Mouse (Mus musculus) spleen, postnatal 36 days (tissue): Measurements from ENCODE around the gene Il11ra1.

ENCODE experiments used
- DNase-seq, 2 experiments: peaks; one replicate each; pipeline ENCODE4 v3.0.0; 2022; ENCODE audit warnings: low spot score in 2 of 2, mixed read lengths in 1 of 2

The Il11ra1 gene

DNA sequence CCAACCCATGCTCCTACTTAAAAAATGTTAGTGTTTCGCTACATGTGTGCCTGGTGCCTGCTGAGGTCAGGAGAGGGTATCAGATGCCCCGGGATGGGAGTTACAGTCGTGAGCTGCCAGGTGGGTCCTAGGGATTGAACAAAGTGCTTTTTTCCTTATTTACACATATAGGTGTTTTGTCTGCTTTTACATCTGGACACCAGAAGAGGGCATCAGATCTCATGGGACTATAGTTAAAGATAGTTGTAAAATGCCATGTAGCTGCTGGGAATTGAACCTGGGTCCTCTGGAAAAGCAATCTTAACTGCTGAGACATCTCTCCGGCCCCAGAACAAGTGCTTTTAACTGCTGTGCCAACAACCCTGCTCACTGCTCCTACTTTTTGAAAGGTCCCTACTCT is 10.4 kb downstream of the Il11ra1 start:
- DNase-seq, result no peak

DNA sequence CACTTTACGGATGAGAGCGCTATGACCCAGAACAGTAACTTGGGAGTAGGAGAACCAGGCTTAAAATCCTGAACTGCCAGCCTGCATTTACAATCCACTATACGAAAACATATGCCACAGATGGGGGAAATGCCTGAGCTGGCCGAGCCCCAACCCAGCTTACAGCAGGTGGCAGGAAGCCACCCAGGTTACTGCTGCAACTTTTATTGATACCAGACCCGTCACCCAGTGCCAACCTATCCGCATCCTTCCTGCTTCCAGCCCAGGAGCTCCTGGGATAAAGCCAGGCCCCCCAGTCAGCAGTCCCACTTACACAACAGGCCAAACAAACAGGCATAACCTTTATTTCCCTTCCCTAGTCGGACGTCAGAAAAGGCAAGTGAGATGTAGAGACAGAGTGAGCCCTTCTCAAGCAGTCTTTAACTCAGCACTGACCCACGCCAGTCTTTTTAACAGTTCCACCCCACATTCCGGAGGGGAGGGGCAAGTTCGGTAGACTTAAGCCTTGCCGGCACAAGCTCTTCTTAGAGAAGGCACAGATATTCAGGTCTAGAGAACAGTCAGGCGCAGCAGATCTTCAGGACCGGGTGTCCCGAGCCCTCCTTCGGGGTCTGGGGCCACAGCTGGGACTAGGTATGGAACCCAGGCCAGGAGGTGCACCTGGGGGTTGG is 12.1 kb downstream of the Il11ra1 start:
- no peak for DNase-seq

DNA sequence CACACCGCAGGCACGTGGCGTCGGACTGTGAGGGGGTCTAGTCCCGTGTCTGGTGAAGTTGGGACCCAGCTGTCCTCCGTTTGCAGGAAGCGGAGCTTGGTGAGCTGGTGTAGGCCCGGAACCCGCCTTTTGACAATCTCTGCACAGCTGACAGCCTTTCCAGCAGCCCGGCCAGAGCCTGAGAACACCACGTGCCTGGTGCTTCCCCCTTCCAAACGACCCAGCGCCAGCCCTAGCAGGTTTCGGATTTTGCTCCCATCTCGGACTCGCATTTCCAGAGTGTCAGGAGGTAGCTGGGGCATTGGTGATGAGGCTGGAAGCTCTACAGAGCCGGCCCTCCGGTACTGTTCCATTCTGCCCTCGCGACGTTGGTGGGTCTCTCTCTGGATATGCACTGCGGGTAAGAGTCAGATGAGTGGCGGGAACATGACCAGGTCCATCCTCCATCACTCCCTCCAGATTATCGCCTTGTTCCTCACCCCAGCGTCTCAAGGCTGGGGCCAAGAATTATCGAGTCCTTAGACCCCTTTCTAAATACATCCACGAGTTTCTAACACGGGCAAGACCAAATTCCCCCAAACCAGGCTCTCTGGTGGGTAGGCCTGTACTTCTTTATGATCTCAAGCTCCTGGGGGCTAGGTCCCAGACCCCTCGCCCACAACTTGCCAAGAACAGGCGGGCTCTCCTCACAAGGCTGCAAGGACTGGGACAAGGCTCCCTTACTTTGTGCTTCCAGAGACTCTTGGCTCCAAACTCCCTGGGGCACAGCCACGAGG is 12.8 kb downstream of the Il11ra1 start:
- no peak for DNase-seq

DNA sequence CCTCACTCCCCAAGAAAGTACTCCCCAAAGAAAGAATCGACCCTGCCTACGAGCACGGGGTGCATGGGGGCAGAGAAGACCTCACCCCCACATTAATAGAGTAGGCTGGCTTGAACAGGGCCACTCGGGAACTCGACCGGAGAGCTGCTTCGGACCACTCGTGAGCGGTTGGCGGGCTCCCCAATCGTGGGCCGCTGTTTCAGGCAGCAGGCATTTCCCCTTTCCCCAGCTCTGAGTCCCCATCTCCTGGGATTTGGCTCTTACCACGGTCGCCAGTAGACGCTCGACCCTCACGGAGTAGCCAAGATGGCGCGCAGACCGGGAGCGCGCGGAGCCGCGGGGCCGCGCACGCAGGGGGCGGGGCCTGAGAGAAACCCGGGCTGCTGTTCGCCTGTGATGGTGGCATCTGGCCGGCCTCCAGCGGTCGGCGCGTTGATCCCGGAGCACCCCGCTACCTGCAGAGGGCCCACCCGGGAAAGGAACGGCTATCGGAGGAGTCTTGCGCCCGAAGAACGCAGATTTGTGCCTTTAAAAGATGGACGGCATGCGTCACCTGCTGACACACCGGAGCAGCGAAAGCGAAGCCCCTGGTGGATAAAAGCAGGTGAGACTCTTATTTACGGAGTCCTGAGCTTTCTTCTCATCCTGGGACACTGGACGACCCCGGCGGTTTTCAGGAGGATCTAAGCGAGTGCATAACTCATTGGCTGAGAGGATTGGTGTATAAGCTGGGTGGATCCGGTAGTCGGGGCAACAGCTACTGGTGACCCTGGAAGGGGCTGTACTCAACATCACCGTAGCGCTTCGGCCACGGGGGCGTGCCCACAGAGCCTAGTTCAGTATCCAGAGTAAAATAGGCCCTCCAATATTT is 13.6 kb downstream of the Il11ra1 start, which contains the start of gene Rpp25l:
Rpp25l (minus strand) TSS at position 338 of the 871 bp plus-strand sequence.
- DNase-seq, result peak; percentile 77 to 81

DNA sequence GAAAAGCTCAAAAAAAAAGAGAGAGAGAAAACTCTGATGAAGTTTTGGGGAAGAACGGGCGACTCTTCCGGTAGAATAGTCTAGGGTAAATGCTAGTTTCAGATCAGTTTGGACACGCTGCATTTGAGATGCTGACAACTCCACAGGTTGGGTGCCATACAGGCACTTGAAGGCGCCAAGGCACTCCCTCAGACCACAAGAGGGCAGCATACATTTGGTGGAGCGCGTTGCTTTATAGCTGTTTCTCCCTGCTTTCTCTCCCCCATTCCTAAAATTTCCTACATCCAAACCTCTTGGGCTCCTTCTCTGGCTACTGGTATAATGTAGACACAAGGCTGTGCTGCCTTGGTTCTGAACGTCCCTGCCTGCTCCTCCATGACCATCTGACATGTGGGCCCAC is 14.5 kb downstream of the Il11ra1 start:
- peak; percentile 60 to 71 for DNase-seq

DNA sequence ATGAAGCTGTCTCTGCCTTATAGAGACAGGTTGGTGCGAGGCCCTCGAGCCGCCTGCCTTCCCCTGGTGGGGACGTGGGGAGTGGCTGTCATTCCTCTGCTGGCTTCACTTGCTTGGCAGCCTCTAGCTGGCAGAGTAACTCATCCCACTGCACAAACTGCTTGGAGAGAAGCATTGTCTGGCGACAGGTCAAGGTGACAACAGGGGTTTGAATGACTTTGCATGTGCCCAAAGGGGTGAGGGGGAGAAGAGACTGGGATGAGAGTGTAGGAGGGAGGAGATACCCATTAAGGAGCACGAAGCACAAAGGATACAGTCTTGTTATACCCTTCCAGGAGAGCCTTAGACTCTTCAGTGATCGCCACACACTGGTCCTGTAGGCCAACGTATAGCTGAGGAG is 15.3 kb downstream of the Il11ra1 start:
- DNase-seq, result no peak

DNA sequence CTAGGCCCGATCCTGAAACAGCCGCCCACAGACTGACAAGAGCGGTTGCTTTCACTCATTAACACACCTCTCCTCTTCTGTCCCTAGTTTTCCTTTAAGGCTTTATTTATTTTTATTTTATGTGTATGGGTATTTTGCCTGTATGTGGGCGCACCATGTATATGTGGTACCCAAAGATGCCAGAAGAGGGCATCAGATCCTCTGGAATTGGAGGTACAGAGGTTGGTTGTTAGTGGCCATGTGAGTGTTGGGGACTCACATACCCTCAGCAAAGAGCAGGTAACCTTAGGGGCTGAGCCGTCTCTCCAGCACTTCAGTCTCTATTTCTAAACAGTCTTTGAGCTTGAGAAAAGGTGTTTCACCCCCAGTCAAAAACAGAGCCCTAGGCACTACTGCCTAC is 15.8 kb downstream of the Il11ra1 start:
- no peak for DNase-seq

DNA sequence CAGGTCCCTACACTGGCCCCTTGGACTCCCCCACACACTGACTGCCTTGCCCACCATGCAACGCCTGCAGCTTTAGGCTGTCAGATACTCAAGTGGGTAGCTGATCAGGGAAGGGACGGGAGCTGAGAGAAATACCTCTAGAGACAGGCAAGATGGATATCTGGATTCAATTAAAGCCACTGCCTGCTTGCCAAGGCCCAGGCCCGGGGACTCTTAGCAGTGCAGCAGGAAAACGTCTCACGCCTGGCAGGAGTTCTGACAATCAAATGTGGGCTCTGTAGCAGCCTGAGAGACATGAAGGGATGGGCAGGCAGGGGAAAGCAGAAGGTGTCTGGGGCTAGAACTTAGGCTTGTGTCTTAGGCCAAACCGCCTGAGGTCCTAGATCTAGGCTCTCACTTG is 17.0 kb downstream of the Il11ra1 start:
- DNase-seq, result no peak

DNA sequence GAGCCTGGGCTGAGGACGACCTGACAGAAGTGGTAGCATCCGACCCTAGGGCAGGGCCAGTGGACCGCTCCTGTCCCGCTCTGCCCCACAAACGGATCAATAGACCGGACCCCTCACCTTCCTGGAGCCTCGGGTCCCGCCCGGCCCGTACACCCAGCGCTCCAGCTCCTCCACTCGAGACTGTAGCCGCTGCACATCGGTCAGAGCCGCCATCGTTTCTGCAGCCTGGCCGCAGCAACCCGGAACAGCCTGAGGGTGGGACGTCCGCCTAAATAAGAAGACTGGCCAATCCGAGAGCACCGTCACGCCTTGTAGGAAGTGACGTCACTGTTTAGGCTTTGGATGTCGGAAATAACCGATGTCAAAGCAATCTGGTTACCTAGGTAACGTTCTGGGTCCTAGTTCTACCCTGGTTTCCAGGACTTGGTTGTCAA is 23.1 kb downstream of the Il11ra1 start, which contains the start of gene Dctn3:
Dctn3 (minus strand) TSS at position 253 of the 434 bp plus-strand sequence.
- peak; percentile 88 to 91 for DNase-seq

DNA sequence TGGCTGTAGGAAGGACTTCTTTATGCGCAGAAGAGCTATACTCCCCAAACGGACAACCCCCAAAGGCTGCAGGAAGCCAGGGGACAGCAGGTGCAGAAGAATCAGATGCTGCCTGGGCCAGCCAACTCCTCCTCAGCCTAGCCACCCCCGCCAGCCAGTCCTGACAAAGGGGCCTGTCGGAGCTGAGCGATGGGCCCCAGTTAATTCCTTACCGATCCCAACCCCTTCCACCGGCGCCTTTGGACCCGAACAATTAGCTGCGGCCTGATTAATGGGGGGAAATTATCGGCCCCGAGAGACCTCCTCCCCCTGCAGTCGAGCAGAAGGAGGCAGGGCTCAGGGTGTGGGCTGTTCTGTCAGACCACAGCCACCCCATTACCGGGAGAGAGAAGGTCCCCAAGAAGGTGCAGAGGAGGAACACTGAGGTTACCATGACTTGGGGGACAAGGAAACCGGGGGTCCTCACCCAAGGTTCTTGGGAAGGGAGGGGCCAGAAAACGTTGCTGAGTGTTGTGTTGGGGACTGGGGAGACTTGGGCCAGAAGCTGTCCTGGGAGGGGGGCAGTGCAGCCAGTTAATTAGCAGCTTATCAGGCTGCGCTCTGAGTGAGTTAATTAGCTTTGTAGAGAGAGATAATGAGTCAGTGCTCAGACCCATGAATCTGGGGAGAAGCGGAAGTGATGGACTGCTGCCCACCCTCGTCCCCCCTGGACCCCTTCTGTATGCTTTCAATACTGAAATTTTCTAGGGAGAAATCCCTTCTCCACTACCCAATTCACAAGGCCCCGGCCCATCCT is 27.2 kb downstream of the Il11ra1 start:
- no peak for DNase-seq

DNA sequence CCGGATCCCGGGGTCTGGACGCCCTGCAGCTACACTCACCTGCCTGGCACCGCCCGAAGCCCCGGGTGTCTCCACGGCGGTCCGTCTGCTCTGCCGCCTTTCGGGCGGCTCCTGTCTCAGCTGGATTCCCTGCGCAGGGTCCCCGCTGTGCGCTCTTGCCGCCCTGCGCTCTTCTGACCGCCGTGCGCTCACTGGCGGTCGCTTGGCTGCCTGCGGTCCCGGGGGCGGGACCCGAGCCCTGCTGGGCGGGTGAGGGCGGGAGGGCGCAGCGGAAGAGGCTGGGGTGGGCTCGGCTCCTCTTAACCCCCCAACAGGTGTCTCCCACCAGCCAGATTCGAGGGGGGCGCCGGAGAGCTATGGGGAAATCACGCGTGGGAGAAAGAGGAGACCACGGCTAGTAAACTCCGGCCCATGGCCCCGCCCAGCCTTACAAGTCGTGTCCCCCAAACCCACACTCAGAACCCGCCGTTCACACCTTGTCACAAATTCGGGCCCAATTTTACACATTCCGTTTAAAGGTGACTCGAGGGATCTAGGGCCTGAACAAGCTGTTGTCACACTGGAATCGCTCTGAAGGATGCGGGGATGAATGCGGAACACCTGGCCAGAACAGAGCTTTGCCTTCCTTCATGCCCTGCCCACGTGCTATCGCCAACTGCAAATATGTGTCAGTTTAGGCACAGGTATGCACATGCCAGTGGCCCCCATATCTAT is 31.4 kb downstream of the Il11ra1 start, which contains the start of gene Arid3c:
Arid3c (minus strand) TSS at position 91 of the 714 bp plus-strand sequence.
- no peak for DNase-seq

DNA sequence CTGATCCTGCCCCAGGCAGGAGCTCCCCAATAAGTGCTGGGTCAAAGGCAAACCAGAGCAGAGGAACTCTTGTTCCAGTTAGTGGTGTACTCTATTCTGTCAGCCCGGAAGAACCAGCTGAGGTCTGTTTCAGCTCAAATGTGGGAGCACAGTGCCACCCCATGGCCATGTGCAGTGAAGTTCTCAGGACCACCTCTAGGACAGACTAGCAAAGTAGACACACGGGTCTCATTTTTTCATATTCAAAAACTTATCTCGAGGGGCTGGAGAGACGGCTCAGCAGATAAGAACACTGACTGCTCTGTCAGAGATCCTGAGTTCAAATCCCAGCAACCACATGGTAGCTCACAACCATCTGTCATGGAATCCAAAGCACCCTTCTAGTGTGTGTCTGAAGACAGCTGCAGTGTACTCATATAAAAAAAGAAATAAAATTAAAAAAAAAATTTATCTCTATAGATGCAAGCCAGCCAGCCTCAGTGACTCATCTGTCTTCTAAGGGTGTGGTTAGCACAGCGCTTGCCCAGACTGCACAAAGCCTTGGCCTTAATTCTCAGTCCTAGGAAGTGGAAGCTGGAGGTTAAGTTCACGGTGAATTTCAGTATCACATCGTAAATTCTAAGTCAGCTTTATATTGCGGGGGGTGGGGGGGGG is 37.9 kb downstream of the Il11ra1 start:
- peak; percentile 72 to 75 for DNase-seq

DNA sequence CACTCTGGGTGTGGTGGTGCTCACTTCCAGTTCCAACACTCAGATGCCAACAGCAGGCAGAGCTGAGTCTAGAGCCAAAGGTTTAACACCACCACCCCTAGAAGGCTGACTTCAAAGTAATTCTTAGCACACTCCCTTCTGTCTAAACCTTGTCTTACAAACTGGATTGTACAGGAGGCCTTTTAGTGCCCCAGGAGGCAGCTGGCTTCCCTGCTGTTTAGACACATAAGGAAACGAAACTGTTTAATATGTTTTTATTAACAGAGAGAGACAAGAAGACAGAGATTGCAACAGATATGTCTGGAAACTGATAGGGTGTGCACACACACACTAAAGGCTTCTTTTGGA is 38.4 kb downstream of the Il11ra1 start:
- DNase-seq, result no peak

DNA sequence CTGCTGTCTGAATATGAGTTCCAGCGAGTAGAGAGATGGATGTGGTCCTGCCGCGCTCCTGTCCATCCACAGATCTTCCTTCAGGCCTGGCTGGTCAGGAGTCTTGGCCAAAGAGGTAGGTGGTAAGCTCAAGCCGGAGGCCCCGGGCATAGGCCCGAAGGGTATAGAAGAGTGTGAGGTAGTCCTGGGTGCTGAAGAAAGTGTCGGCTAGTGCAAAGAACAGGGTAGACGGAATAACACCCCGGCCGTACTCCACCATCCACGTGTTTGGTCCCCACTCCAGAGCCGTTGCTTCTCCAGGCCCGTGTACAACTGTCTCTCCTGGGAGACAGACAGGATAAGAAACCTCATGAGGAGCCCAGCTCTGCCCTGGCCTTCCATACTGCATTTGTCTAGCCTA is 39.5 kb downstream of the Il11ra1 start:
- no peak for DNase-seq

DNA sequence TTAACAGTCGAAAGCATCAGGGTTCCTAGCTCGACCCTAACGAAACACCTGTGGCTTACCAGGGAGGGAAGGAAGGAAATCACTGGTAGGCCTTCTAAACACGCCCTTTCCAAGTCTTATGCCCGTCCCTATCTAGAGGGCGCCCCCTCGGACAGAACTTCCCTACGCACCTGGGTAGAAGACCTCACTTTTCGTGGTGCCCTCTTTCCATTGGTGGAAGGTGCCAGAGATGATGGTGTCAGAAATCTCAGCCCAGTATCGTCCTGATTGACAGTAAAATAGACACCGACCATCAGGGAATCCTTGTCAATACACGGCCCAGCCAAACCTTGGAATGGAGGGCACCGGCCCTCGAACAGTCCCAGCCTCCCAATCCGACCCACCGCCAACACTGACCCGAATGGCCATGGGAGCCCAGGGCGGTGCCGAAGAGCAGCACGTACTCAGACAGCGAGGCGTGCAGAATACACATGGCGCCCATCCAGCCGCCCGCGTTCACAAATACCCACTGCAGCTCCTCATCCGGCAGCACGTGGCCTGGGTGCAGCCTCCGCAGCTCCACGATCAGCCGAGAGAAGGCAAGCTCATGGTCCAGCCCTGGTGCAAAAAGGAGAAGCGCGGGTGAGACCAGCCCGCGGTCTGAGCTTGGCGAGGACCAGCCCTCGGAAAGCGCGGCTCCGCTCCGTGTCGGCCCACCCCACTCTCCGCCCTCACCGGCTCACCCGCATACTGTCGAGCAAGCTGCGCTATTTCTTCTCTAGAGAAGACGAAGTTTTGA is 40.8 kb downstream of the Il11ra1 start:
- DNase-seq, result peak; percentile 41 to 64

DNA sequence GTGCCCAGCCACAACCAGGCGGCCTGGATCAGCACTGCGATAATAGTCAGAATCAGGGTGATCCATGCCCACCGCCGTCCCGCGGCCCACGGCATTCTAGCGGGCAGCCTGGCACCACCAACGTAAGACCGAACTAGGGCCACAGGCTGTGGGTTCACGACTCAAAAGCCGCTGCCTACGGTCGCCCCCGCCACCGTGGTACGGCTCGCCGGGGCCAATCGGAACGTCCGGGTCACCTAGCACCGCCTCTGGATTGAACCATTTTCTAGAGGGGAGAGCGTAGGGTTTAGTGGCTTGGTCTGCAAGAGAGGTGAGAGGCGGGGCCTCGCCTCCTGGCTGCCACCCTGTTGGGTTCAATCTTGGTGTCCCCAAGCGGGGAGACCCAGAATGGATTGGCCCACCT is 41.4 kb downstream of the Il11ra1 start:
- DNase-seq, result peak; percentile 95 to 96

DNA sequence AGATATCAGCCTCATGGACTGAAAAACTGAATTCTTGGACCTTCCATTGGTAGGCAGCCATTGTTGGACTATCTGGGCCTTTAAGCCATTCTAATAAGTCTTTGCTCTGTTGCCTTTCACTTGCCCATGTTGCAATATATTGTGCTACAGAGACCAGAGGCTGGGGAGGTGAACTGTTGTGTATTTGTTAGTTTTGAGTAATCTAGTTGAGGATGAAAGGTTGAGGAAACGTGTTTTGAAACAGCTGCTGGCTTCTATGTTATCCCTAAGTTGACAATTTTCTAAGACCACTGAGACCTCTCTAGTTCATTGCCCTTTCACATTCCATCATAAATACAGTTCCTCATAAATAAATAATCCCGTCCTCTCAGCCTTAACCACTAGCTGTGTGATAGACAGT is 44.3 kb downstream of the Il11ra1 start:
- no peak for DNase-seq

DNA sequence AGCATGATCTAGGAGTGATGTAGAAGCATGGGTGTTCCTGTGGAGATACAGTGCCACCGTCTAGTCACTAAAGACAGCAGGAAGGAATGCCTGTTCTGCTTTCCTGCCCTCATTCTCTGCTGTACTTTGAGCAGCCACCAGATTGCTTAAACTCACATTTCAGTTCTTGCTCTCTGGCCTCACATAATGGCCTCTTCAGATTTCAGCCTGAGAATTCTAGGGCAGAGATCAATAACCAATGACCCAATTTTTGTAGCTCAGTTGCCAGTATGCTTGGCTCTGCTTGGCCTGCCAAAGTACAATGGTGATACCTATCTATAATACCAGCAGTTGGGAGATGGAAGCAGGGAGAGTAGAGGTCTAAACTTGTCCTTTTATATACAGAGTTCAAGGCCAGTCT is 45.2 kb downstream of the Il11ra1 start:
- no peak for DNase-seq

DNA sequence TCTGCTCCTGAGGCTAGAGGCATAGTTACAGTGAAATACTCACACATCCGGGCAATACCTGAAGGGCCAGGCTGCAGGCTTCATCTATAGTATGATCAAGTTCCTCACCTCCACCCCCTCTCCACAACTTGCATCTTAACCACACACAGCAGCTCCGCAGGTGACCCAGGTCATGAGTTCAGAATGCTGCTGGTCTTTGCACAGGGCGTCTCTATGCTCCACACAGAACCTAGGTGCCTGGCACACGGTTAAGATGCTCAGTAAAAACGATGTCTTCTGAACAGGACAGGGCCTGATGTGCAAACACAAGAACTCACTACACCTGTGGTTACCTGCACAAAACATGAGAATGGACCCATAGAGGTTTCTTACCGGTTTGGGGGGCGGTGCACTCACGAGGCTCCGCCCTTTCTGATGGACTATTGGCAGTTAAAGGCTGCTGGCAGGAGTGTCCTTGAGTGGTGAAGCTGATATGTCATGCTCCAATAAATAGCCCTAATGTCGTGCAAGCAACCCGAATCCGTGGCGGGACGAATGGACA is 55.1 kb downstream of the Il11ra1 start, which contains the start of gene Galt:
Galt (plus strand) TSS at position 432 of the 541 bp plus-strand sequence.
- DNase-seq, result no peak
